Mouse (Mus musculus) mouse trophoblast stem cell (cell line): ENCODE results near the gene Haao.

Experiments
- in situ Hi-C, 2 experiments: fragments of 300-500 bp; cut with MseI, MboI; formaldehyde crosslinking; loops; 2 replicates in 1 of 2; 3 replicates in 1 of 2; pipeline ENCODE4 v1.15.1; 2025

Haao gene

GRCm38 (mm10) chr17:83847815-83848214, at the start of gene Haao:
Gene Haao, minus strand, starts transcription at chr17:83847963.
- in situ Hi-C loops: no loop called here

- in situ Hi-C loops: no loop called here
Measured at GRCm38 (mm10) chr17:83897361-83897799, 49.6 kb upstream of the Haao start.

GRCm38 (mm10) chr17:83896723-83897122, 49.0 kb upstream of the Haao start:
- in situ Hi-C loops: no loop called here

- in situ Hi-C loops: no loop called here
Measured at GRCm38 (mm10) chr17:83895321-83895770, 47.6 kb upstream of the Haao start.

GRCm38 (mm10) chr17:83893134-83893533, 45.4 kb upstream of the Haao start:
- in situ Hi-C loops: no loop called here

- in situ Hi-C loops: no loop called here
Measured at GRCm38 (mm10) chr17:83891864-83892263, 44.1 kb upstream of the Haao start.

GRCm38 (mm10) chr17:83890373-83890696, 42.6 kb upstream of the Haao start:
- in situ Hi-C loops: no loop called here

- in situ Hi-C loops: no loop called here
Measured at GRCm38 (mm10) chr17:83889691-83890372, 42.1 kb upstream of the Haao start.

- in situ Hi-C loops: no loop called here
Measured at GRCm38 (mm10) chr17:83889329-83889690, 41.5 kb upstream of the Haao start.

GRCm38 (mm10) chr17:83887241-83887640, 39.5 kb upstream of the Haao start:
- in situ Hi-C loops: no loop called here

- in situ Hi-C loops: no loop called here
Measured at GRCm38 (mm10) chr17:83886395-83886794, 38.6 kb upstream of the Haao start.

GRCm38 (mm10) chr17:83885750-83886149, 38.0 kb upstream of the Haao start:
- in situ Hi-C loops: no loop called here

GRCm38 (mm10) chr17:83885021-83885582, 37.3 kb upstream of the Haao start:
- in situ Hi-C loops: no loop called here

- in situ Hi-C loops: no loop called here
Measured at GRCm38 (mm10) chr17:83882788-83883187, 35.0 kb upstream of the Haao start.

GRCm38 (mm10) chr17:83881071-83881470, 33.3 kb upstream of the Haao start:
- in situ Hi-C loops: no loop called here

GRCm38 (mm10) chr17:83880174-83880710, 32.5 kb upstream of the Haao start:
- in situ Hi-C loops: no loop called here

GRCm38 (mm10) chr17:83879631-83880030, 31.9 kb upstream of the Haao start:
- in situ Hi-C loops: no loop called here

GRCm38 (mm10) chr17:83874610-83875009, 26.8 kb upstream of the Haao start:
- in situ Hi-C loops: no loop called here

- in situ Hi-C loops: no loop called here
Measured at GRCm38 (mm10) chr17:83873363-83874141, 25.8 kb upstream of the Haao start.

- in situ Hi-C loops: no loop called here
Measured at GRCm38 (mm10) chr17:83872806-83873348, 25.1 kb upstream of the Haao start.

- in situ Hi-C loops: no loop called here
Measured at GRCm38 (mm10) chr17:83871354-83871753, 23.6 kb upstream of the Haao start.

- in situ Hi-C loops: no loop called here
Measured at GRCm38 (mm10) chr17:83870385-83870784, 22.6 kb upstream of the Haao start.
